Mouse (Mus musculus) gastrocnemius, postnatal 36 days (tissue): ENCODE data around the gene Ddx43. TPM values are rescaled to one million over a fixed set of nuclear protein-coding genes. Genes with fewer than 3 reads are reported as not detected.

ENCODE experiments used
- DNase-seq, 2 experiments: peaks; one replicate each; pipeline ENCODE4 v3.0.0; 2022
- intact Hi-C: fragments of 180-260 bp; cut with DNase I; formaldehyde crosslinking; loops from one replicate; pipeline ENCODE4 v1.15.1; 2025
- total RNA-seq, 2 experiments: library from RNA; stranded (reverse); gene quantifications; 2 replicates each; pipeline ENCODE4 v1.2.3; 2021

Gene Ddx43
- total RNA-seq, 2 experiments from 2014 or later, result not detected

GRCm38 (mm10) chr9:78371441-78371840 is 24.1 kb upstream of the Ddx43 start:
- intact Hi-C loops, result no loop called here
- no peak for DNase-seq

DNA sequence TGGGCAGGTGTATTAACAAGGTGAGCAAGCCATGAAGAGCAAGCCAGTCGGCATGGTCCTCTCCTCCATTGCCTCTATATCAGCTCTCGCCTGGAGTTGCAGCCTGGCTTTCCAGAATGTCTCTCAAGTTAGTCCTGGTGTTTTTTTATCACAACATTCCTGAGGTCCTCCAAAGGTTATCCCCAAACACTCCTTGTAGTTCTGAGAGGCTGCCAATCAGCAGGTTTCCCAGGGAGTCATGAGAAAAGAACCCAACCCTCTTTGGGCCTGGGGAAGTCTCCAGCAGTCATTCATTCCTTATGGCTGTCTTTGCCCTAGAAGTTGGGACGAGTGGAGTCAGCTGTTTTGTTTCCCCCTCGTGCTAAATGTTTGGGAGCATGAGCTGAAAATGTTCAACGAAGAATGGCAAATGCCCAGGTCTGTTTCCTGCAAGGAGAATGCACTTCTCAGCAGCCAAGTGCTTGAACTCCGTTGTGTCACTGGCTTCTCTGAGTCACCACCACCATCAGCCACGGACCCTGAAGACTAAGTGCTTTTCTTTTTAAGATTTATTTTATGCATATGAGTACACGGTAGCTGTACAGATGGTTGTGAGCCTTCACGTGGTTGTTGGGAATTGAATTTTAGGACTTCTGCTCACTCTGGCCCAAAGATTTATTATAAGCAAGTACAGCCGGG is 22.6 kb upstream of the Ddx43 start:
- no peak for DNase-seq
- intact Hi-C loops, result no loop called here

- no peak for DNase-seq
- intact Hi-C loops, result no loop called here
Measured at GRCm38 (mm10) chr9:78374397-78374796, 21.2 kb upstream of the Ddx43 start.

DNA sequence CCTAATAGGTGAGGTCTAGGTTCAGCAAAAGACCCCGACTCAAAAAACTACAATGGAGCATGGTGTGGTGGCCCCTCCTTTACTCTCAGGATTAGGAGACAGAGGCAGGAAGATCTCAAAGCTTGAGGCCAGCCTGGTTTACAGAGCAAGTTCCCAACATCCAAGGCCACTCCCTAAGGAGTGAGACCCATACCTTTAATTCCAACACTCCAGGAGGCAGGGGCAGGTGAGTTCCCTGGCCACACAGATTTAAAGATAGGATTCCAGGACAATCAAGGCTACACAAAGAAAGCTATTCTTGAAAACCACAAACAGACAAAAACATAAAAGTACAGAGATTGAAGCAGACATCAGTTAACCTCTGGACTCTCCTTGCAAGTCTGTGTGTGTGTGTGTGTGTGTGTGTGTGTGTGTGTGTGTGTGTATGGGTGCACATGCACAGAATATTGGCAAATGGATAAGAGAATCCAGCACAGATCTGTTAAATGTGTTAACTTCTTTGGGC is 20.6 kb upstream of the Ddx43 start:
- no peak for DNase-seq
- intact Hi-C loops, result no loop called here

DNA sequence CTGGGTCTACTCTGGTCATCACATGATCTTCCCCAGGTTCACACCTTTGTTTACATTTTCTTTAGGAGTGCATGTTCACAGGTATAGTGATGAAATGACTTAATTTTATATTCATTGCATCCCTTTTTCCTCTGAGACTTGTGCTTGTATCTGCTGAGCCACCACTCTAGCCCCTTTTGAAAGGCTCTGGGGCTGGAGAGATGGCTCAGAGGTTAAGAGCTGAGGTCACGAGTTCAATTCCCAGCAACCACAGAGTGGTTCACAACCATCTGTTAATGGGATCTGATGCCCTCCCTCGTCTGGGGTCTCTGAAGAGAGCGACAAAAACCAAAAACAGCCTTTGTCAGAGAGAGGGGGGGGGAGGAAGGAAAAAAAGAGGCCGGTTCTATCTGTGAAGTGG is 20.1 kb upstream of the Ddx43 start:
- intact Hi-C loops, result no loop called here
- DNase-seq, result no peak

GRCm38 (mm10) chr9:78377546-78377945 is 18.0 kb upstream of the Ddx43 start:
- DNase-seq, result no peak
- intact Hi-C loops, result no loop called here

GRCm38 (mm10) chr9:78378113-78378785 is 17.3 kb upstream of the Ddx43 start, which contains the start of gene Ooep:
Gene Ooep (minus strand): TSS chr9:78378725.
- intact Hi-C loops, result no loop called here
- DNase-seq, result no peak

DNA sequence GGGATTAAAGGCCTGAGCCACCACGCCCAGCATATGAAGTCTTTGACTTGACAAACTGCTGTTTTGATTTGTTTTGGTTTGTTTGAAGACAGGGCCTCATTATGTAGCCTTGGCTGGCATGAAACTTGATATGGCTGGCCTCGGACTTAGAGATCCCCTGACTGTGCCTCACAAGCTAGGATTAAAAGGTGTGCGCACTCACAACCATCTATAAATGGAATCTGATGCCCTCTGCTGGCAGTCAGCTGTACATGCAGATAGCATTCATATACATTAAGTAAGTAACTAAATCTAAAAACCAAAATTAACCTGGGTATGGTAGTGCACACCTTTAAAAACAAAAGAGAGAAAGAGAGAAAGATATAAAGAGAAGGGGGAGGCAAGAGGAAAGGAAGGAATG is 9.7 kb upstream of the Ddx43 start:
- DNase-seq, result no peak
- intact Hi-C loops, result no loop called here

GRCm38 (mm10) chr9:78386947-78387346 is 8.6 kb upstream of the Ddx43 start:
- intact Hi-C loops, result no loop called here
- DNase-seq, result no peak

DNA sequence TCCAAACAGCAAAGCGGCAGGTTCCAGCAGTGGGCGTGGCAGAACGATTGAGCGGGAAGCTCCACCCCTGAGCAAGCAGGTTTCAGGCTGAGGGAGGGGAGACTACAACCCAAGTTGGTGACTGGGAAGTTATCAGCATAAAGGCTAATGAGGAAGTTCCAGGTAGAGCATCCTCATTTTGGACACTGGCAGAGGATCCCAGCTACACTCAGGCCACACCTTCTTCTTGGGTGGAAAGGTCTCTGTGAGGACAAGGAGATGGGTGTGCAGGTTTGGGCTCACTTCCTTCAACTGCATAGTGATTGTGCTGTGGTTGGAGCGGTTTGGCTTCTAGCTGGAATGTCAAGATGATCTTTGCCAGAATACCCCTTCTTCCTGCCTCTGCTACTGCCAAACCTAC is 5.6 kb upstream of the Ddx43 start:
- DNase-seq, result no peak
- intact Hi-C loops, result no loop called here

DNA sequence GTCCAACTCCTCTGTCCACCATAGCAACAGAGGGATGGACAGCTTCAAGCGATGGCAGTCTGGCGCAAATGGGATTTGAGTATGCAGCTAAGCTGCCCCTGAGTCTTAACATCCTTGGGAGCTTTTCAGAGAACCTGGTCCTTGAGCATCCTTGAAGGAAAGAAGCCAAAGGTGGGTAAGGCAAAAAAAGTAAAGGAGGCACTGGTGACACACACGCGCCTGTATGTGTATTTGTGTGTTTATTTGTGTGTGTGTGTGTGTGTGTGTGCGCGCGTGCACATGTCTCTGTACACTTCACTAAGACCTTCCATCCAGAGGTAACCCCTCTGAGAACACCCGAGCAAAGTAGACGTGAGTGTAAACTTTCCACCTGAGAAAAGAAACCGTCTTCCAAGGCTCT is 1.8 kb upstream of the Ddx43 start:
- intact Hi-C loops, result no loop called here
- DNase-seq, result no peak

- intact Hi-C loops, result no loop called here
- no peak for DNase-seq
Measured at GRCm38 (mm10) chr9:78394602-78395001, 975 bp upstream of the Ddx43 start.

DNA sequence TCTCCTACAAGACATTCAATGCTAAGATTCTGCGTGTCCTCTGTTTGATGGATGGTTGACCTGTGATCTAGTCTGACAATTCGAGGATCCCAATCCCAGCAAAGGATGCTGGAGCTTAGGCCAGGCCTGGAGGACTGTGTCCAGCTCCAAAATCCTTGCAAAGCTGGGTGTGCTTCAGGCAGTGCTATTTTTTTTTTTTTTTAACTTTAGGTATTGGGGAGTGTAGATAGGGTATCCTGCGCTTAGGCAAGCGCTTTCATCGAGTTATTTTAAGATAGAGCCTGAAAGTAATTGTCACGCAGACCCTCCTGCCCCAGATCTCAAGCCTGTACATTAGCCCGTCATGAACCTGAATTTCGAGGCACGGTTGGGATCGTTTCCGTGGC is 340 bp upstream of the Ddx43 start:
- intact Hi-C loops, result no loop called here
- no peak for DNase-seq

DNA sequence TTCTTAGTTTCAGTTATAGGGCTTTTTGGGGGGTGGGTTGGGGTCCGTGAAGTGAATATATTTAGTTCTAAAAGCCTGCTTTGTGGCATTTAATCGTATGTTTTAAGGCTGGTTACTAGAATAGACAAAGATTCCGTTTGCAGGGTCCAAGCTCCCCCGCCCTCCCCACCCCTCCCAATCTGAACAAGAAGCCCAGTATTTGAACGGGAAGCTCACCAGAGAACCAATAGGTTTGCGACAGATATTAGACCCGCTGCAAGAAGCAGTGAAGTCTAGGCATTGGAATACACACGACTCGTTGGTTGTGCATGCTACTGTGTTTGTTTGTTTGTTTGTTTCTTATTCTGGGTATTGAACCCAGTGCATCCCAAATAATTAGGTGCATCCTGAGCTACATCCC is 940 bp downstream of the Ddx43 start:
- intact Hi-C loops, result no loop called here
- no peak for DNase-seq

- intact Hi-C loops, result no loop called here
- no peak for DNase-seq
Measured at GRCm38 (mm10) chr9:78400570-78400969, 5.0 kb downstream of the Ddx43 start.

DNA sequence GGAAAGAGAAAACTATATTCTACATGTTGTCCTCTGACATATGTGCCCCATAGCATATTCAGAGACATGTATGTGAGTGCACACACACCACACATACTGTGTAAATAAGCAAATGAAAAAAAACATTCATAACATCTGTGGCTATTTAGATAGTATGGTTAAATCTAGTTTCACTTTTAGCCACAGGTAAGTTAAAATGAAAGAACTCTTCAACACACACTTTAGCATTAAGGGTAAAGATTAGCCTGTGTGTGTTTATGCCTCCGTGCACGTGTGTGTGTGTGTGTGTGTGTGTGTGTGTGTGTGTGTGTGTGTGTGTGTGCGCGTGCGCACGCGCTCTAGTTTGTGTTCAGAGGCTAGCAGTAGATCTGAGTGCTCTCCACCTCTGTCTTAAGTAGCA is 6.0 kb downstream of the Ddx43 start:
- intact Hi-C loops, result no loop called here
- no peak for DNase-seq

DNA sequence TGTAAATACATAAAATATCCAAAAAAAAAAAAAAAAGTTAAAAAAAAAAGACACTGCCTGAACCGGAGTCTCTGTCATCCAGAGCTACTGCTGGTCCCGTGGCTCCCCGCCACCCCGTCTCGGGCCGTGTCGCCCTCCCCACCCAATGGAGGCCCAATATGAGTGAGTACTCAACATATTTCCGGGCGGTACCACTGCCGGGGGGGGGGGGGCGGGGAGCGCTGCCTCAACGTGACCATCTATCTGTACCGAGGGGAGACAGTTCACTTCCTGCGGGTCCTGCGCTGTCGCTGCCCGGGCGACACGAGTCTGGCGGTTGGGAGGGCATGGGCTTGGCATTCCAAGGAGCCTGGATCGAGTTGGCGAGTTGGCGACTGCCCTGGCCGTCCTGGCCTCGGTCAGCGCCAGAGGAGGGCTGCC is 31.8 kb downstream of the Ddx43 start:
- intact Hi-C loops, result no loop called here
- DNase-seq, result no peak

- intact Hi-C loops, result no loop called here
- DNase-seq, result no peak
Measured at GRCm38 (mm10) chr9:78428185-78428584, 32.6 kb downstream of the Ddx43 start.

GRCm38 (mm10) chr9:78428870-78429432 is 33.4 kb downstream of the Ddx43 start:
- intact Hi-C loops, result no loop called here
- DNase-seq, result no peak

DNA sequence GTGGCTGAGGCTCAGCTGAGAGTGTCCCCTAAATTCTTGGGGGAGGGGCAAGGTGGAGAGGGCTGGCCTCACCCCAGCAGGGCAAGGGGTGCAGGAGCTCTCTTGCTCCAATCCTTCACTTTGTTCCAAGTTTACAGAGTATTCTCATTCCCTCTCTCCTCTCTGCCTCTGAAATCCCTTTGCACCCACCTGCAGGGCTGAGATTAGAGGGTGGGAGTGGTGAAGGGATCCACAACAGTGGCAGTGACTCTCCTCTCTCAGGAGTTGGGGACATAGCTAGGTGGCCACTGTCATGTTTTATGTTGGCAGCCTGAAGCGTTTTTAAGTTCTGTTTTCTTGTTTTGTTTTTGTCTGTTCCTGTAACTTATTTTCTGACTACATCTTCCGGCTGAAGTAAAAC is 34.0 kb downstream of the Ddx43 start:
- intact Hi-C loops, result no loop called here
- no peak for DNase-seq

- intact Hi-C loops, result no loop called here
- no peak for DNase-seq
Measured at GRCm38 (mm10) chr9:78430486-78430885, 34.9 kb downstream of the Ddx43 start.

- intact Hi-C loops, result no loop called here
- DNase-seq, result no peak
Measured at GRCm38 (mm10) chr9:78432471-78432870, 36.9 kb downstream of the Ddx43 start.
